Mouse (Mus musculus): ENCODE measurements around the gene Rdh16.
"Not testable (repeated sequence)": the region's sequence is repeated elsewhere in the genome, so short reads cannot be mapped to it uniquely, and the experiment has no call there.

DNA sequence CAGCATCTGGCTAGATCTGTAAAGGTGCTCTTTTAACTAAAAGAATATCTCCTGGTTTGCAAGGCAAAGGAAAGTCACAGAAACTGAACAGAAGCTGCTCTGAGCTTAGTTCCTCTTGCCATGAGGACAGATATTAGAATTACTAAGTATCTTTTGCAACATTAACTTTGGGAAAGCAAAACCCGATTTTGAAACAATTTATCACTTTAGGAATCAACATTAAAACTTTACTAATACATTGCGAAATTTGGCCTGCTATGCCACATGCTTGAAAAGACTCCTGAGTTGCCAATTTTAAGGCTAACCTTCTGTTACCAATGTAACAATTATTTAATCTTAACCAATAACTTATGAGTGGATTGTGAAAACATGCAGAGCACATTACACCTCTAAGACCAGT, 20.9 kb downstream of the Rdh16 start:
- TF ChIP-seq CTCF, EP300 (IDR thresholded peaks at IDR 0.05): not testable (repeated sequence)
